23 mouse cellular contexts compared by ENCODE assay signal in the genomic region with DNA sequence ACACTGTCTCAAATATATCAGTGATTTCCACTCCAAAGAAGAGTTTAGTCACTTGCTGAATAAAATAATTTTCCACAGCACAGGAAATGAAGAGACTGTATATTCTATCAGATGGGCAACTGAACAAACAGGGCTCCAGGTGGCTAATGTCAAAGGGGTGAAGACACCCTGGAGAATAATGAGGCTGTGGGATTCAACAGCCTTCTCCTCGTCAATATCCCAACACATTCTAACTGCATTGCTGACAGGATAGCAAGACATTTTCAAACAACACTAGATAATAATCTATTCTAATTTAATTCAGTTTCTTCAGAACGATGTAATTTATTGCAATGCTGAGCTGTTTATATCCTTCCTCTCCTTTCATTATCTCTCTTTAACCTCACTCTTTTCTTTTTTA.
"Had no signal": no experiment of that assay in that cellular context is flagged by ENCODE, and none has a peak within 500 bp of the region (broad histone marks: within the 10 kb centered on the region; RNA-seq: fewer than 3 reads in every experiment).

No protein-coding gene starts in this region.

- ATAC-seq: inflammation-experienced regulatory T-cells, adult 6 months; intestine, embryonic 15.5 days; intestine, postnatal 0 days had no signal

- DNase-seq: gastrocnemius, postnatal 14 days; gastrocnemius, postnatal 36 days; heart, postnatal 36 days; kidney, adult 18-20 months; kidney, adult 8-10 months; kidney, postnatal 10 days; kidney, postnatal 25 days; kidney, postnatal 4 days; liver; liver, embryonic 13.5 days had no signal

- H3K4me1 ChIP-seq: heart, embryonic 10.5 days; heart, embryonic 12.5 days; hindbrain, embryonic 10.5 days; hindbrain, embryonic 13.5 days; hindbrain, embryonic 15.5 days; intestine, embryonic 15.5 days; limb, embryonic 10.5 days; limb, embryonic 12.5 days; liver, embryonic 13.5 days had no signal

- H3K36me3 ChIP-seq: heart, embryonic 10.5 days; heart, embryonic 12.5 days; hindbrain, embryonic 10.5 days; hindbrain, embryonic 13.5 days; hindbrain, embryonic 15.5 days; intestine, embryonic 15.5 days; limb, embryonic 10.5 days; limb, embryonic 12.5 days; liver, embryonic 13.5 days had no signal

- H3K27ac ChIP-seq: heart, embryonic 10.5 days; hindbrain, embryonic 10.5 days; hindbrain, embryonic 13.5 days; hindbrain, embryonic 15.5 days; intestine, embryonic 15.5 days; layer of hippocampus, adult 2 months; left cerebral cortex, adult 2 months; limb, embryonic 10.5 days; limb, embryonic 12.5 days; liver, embryonic 13.5 days had no signal

- H3K9me3 ChIP-seq: heart, embryonic 10.5 days; heart, embryonic 12.5 days; hindbrain, embryonic 10.5 days; hindbrain, embryonic 13.5 days; hindbrain, embryonic 15.5 days; intestine, embryonic 15.5 days; limb, embryonic 10.5 days; limb, embryonic 12.5 days; liver, embryonic 13.5 days had no signal

- H3K4me3 ChIP-seq: heart, embryonic 10.5 days; heart, embryonic 12.5 days; hindbrain, embryonic 10.5 days; hindbrain, embryonic 13.5 days; hindbrain, embryonic 15.5 days; intestine, embryonic 15.5 days; layer of hippocampus, adult 2 months; left cerebral cortex, adult 2 months; limb, embryonic 10.5 days; limb, embryonic 12.5 days; liver, embryonic 13.5 days had no signal

- H3K9ac ChIP-seq: heart, embryonic 12.5 days; hindbrain, embryonic 13.5 days; hindbrain, embryonic 15.5 days; intestine, embryonic 15.5 days; limb, embryonic 12.5 days; liver, embryonic 13.5 days had no signal

- H3K4me2 ChIP-seq: heart, embryonic 12.5 days; hindbrain, embryonic 13.5 days; hindbrain, embryonic 15.5 days; intestine, embryonic 15.5 days; limb, embryonic 12.5 days; liver, embryonic 11.5 days; liver, embryonic 13.5 days had no signal

- H3K27me3 ChIP-seq: heart, embryonic 12.5 days; hindbrain, embryonic 13.5 days; hindbrain, embryonic 15.5 days; intestine, embryonic 15.5 days; limb, embryonic 12.5 days; liver, embryonic 13.5 days had no signal
